Mouse (Mus musculus) Patski (cell line): ENCODE results near the gene D230025D16Rik. TPM values are rescaled to one million over a fixed set of nuclear protein-coding genes. Genes with fewer than 3 reads are reported as not detected.
"Not testable (repeated sequence)": the region's sequence is repeated elsewhere in the genome, so short reads cannot be mapped to it uniquely, and the experiment has no call there.

ENCODE experiments used
- ATAC-seq: fragments of 100-300 bp; one replicate; pipeline ENCODE4 v1.8.0; 2021
- CTCF ChIA-PET: fragments of 350-600 bp; sonication (Branson Sonifier 250); formaldehyde crosslinking; loops from one replicate; lab custom pipeline; 2022; ENCODE audit warnings: inconsistent platforms; lab: Charles Lee
- POLR2A ChIA-PET: fragments of 350-600 bp; sonication (Branson Sonifier 250); formaldehyde crosslinking; loops from one replicate; lab custom pipeline; 2022; ENCODE audit warnings: antibody characterized with exemption, inconsistent platforms; lab: Charles Lee
- DNase-seq: peaks from one replicate; pipeline ENCODE4 v3.0.0-alpha.2; 2011; ENCODE audit warnings: low read depth, low spot score
- H3K27me3 ChIP-seq: fragments of 371-371 bp; one replicate; pipeline ENCODE4 v1.5.1; 2021
- CTCF ChIP-seq: fragments of 100-300 bp; IDR thresholded peaks from one replicate; pipeline ENCODE4 v1.5.1; 2021
- in situ Hi-C: fragments of 300-500 bp; cut with MboI; formaldehyde crosslinking; loops from 3 replicates; pipeline ENCODE4 v1.11.1; 2018; ENCODE audit warnings: low pct_unique_long_range_greater_than_20kb, mixed read lengths
- polyA plus RNA-seq: library from polyadenylated mRNA; unstranded; gene quantifications from one replicate; pipeline ENCODE4 v1.2.3, GENCODE M21; 2021

The D230025D16Rik gene
- polyA plus RNA-seq, 1 experiment from 2014 or later: 23.1 TPM

- DNase-seq (no peak), ATAC-seq (no peak)
- in situ Hi-C loops: no loop called here
- ChIA-PET POLR2A (interaction anchor here (1.0 kb wide), 1 partner anchor 15 kb away, joined by 3 read pairs; no protein-coding TSS in a partner anchor), CTCF (interaction anchor here (1.1 to 1.9 kb wide), 3 partner anchors 8 to 72 kb away, joined by 4 to 6 read pairs (median 4); no protein-coding TSS in a partner anchor)
- no peaks in the 10 kb centered on the region for H3K27me3 ChIP-seq
- TF ChIP-seq CTCF: no peak
These were observed 15.5 kb upstream of the D230025D16Rik start for GRCm38 (mm10) chr8:105209153-105210110.

- DNase-seq: no peak
- POLR2A ChIA-PET: interaction anchor here (0.6 kb wide), 1 partner anchor 578 kb away, joined by 3 read pairs; no protein-coding TSS in a partner anchor
- in situ Hi-C loops: no loop called here
- ATAC-seq: no peak
- TF ChIP-seq CTCF: peak; percentile 46
- H3K27me3 ChIP-seq: no peaks in the 10 kb centered on the region
- CTCF ChIA-PET: interaction anchor here (1.0 to 2.5 kb wide), 7 partner anchors 12 to 93 kb away, joined by 3 to 14 read pairs (median 7); no protein-coding TSS in a partner anchor
These were observed 10.8 kb upstream of the D230025D16Rik start for GRCm38 (mm10) chr8:105214104-105214503.

- CTCF ChIA-PET: interaction anchor here (0.6 to 5.6 kb wide), 19 partner anchors 8 to 104 kb away, joined by 3 to 33 read pairs (median 4); no protein-coding TSS in a partner anchor
- DNase-seq (no peak), ATAC-seq (no peak)
- peak; percentile 62 for TF ChIP-seq CTCF
- no peaks in the 10 kb centered on the region for H3K27me3 ChIP-seq
- in situ Hi-C loops: loop anchor here (5.0 kb wide), 1 partner anchor 81 kb away; no protein-coding TSS in a partner anchor
- POLR2A ChIA-PET: interaction anchor here (1.0 kb wide), 1 partner anchor 64 kb away, joined by 3 read pairs; no protein-coding TSS in a partner anchor
These were observed 6.9 kb upstream of the D230025D16Rik start for GRCm38 (mm10) chr8:105217926-105218522.

- in situ Hi-C loops: no loop called here
- TF ChIP-seq CTCF: no peak
- ChIA-PET CTCF (interaction anchor here (1.1 to 1.5 kb wide), 5 partner anchors 14 to 72 kb away, joined by 3 to 5 read pairs (median 3); partner anchors contain the start of gene Exoc3l), POLR2A (interaction anchor here (0.9 to 1.3 kb wide), 3 partner anchors 14 to 94 kb away, joined by 3 read pairs; no protein-coding TSS in a partner anchor)
- ATAC-seq (no peak), DNase-seq (no peak)
- H3K27me3 ChIP-seq: no peaks in the 10 kb centered on the region
These were observed 1.1 kb upstream of the D230025D16Rik start for GRCm38 (mm10) chr8:105223850-105224249.

- POLR2A ChIA-PET: no interaction called here
- TF ChIP-seq CTCF: no peak
- in situ Hi-C loops: no loop called here
- DNase-seq: no peak
- CTCF ChIA-PET: interaction anchor here (1.2 to 1.4 kb wide), 2 partner anchors 7 to 13 kb away, joined by 3 to 4 read pairs; no protein-coding TSS in a partner anchor
- ATAC-seq: no peak
- H3K27me3 ChIP-seq: no peaks in the 10 kb centered on the region
These were observed 288 bp downstream of the D230025D16Rik start for GRCm38 (mm10) chr8:105225272-105225593.

GRCm38 (mm10) chr8:105225917-105226316 is 972 bp downstream of the D230025D16Rik start:
- no peak for ATAC-seq
- no peak for DNase-seq
- CTCF ChIA-PET: interaction anchor here (0.6 to 1.4 kb wide), 3 partner anchors 8 to 46 kb away, joined by 4 read pairs; no protein-coding TSS in a partner anchor
- TF ChIP-seq CTCF: no peak
- in situ Hi-C loops: no loop called here
- POLR2A ChIA-PET: interaction anchor here (0.5 to 0.6 kb wide), 2 partner anchors 41 to 589 kb away, joined by 3 read pairs; no protein-coding TSS in a partner anchor
- H3K27me3 ChIP-seq: no peaks in the 10 kb centered on the region

- H3K27me3 ChIP-seq: no peaks in the 10 kb centered on the region
- TF ChIP-seq CTCF: no peak
- ATAC-seq (no peak), DNase-seq (no peak)
- in situ Hi-C loops: no loop called here
- POLR2A ChIA-PET: no interaction called here
- CTCF ChIA-PET: interaction anchor here (1.4 to 2.4 kb wide), 4 partner anchors 10 to 93 kb away, joined by 5 to 6 read pairs (median 6); no protein-coding TSS in a partner anchor
These were observed 6.8 kb downstream of the D230025D16Rik start for GRCm38 (mm10) chr8:105231503-105232320.

- ATAC-seq, in situ Hi-C loops, DNase-seq, H3K27me3 ChIP-seq, POLR2A ChIA-PET: not testable (repeated sequence)
- CTCF ChIA-PET: interaction anchor here (1.4 to 2.0 kb wide), 3 partner anchors 14 to 21 kb away, joined by 4 to 6 read pairs (median 5); no protein-coding TSS in a partner anchor
These were observed 7.4 kb downstream of the D230025D16Rik start for GRCm38 (mm10) chr8:105232321-105232693.
